22 mouse cellular contexts compared by ENCODE assay signal in genomic region chr11:108301036-108301435, GRCm38 (mm10). TPM values are rescaled to one million over a fixed set of nuclear protein-coding genes. Genes with fewer than 3 reads are reported as not detected.
DNase-seq lines count a peak whose midpoint lies in the region; ATAC-seq and TF ChIP-seq lines count a peak whose summit lies in the region.
"Had no signal": no experiment of that assay in that cellular context is flagged by ENCODE, and none has a peak within 500 bp of the region (broad histone marks: within the 10 kb centered on the region; RNA-seq: fewer than 3 reads in every experiment).

No protein-coding gene starts in this region.

- ATAC-seq in forebrain, embryonic 13.5 days = no peak
- no peak for ATAC-seq in midbrain, embryonic 11.5 days (ENCODE audit: low FRiP score)
- no peak for ATAC-seq in midbrain, embryonic 14.5 days (ENCODE audit: low FRiP score, low TSS enrichment)
- ATAC-seq: activated CD4-positive, CD25-positive, alpha-beta regulatory T cell, adult 4 months; forebrain, embryonic 15.5 days; intestine, postnatal 0 days had no signal

- intact Hi-C loops in heart, adult 2 months (cut with DNase I) = no loop called here
- intact Hi-C loops in left cerebral cortex, postnatal 4 days (cut with DNase I) = no loop called here

- peaks cover 35% of the 10 kb centered on the region for H3K4me1 ChIP-seq in forebrain, embryonic 10.5 days
- peaks cover 17% of the 10 kb centered on the region; the same call in 1 of the 2 replicates for H3K4me1 ChIP-seq in forebrain, embryonic 13.5 days
- peaks cover 6% of the 10 kb centered on the region for H3K4me1 ChIP-seq in heart, adult 2 months (ENCODE audit: control insufficient read depth, insufficient read depth, low read length)
- peaks cover 4% of the 10 kb centered on the region; the same call in 1 of the 2 replicates for H3K4me1 ChIP-seq in midbrain, embryonic 11.5 days (ENCODE audit: control insufficient read depth, insufficient read depth, low read length)
- peaks cover 25% of the 10 kb centered on the region for H3K4me1 ChIP-seq in midbrain, embryonic 14.5 days (ENCODE audit: control insufficient read depth, insufficient read depth, low read length)

- H3K9ac ChIP-seq in forebrain, embryonic 13.5 days = no peak overlapping the region
- no peak overlapping the region; the same call in 1 of the 2 replicates for H3K9ac ChIP-seq in heart, adult 2 months (ENCODE audit: low read depth, low read length)
- H3K9ac ChIP-seq in midbrain, embryonic 11.5 days (ENCODE audit: low read length) = no peak overlapping the region
- no peak overlapping the region for H3K9ac ChIP-seq in midbrain, embryonic 14.5 days (replicated peaks; ENCODE audit: low read length)
- H3K9ac ChIP-seq: forebrain, embryonic 15.5 days; heart, embryonic 13.5 days; hindbrain, embryonic 12.5 days; hindbrain, embryonic 15.5 days had no signal

- H3K27me3 ChIP-seq in forebrain, embryonic 10.5 days (ENCODE audit: poor library complexity, severe bottlenecking) = peaks cover 19% of the 10 kb centered on the region; the same call in 1 of the 2 replicates
- no peaks in the 10 kb centered on the region for H3K27me3 ChIP-seq in forebrain, embryonic 13.5 days
- H3K27me3 ChIP-seq in heart, adult 2 months (ENCODE audit: control insufficient read depth, insufficient read depth, low read length) = no peaks in the 10 kb centered on the region
- H3K27me3 ChIP-seq in midbrain, embryonic 11.5 days (ENCODE audit: control insufficient read depth, insufficient read depth, low read length) = no peaks in the 10 kb centered on the region
- no peaks in the 10 kb centered on the region for H3K27me3 ChIP-seq in midbrain, embryonic 14.5 days (ENCODE audit: control insufficient read depth, insufficient read depth, low read length)
- H3K27me3 ChIP-seq: forebrain, embryonic 15.5 days; heart, embryonic 13.5 days; hindbrain, embryonic 12.5 days; hindbrain, embryonic 15.5 days had no signal

- 83% methylated on average over 6 of the region's 6 CpGs for WGBS in forebrain, embryonic 10.5 days
- 78% methylated on average over 6 of the region's 6 CpGs for WGBS in forebrain, embryonic 13.5 days
- WGBS in heart, adult 2 months = 75% methylated on average over 6 of the region's 6 CpGs
- 75% methylated on average over 6 of the region's 6 CpGs for WGBS in midbrain, embryonic 11.5 days
- WGBS in midbrain, embryonic 14.5 days = 80% methylated on average over 6 of the region's 6 CpGs

- TF ChIP-seq EP300 in heart, adult 2 months (IDR thresholded peaks at IDR 0.05; ENCODE audit: insufficient read depth, low read depth, low read length) = no peak

- DNase-seq in forebrain, embryonic 10.5 days (ENCODE audit: extremely low spot score, low spot score) = no peak
- DNase-seq in heart, adult 9 months (ENCODE audit: low spot score in 2 of 2) = peak; percentile 15
- no peak for DNase-seq in heart, adult 2 months
- peak; percentile 21 for DNase-seq in midbrain, embryonic 11.5 days (ENCODE audit: low spot score, missing footprints)
- DNase-seq in midbrain, embryonic 14.5 days = no peak
- peak; percentile 80 for DNase-seq in gastrocnemius, postnatal 25 days
- DNase-seq in left cerebral cortex, postnatal 4 days = no peak
- DNase-seq: adrenal gland, adult 8-10 months; adrenal gland, postnatal 25 days had no signal

- H3K4me3 ChIP-seq in forebrain, embryonic 10.5 days = no peak overlapping the region
- H3K4me3 ChIP-seq in forebrain, embryonic 13.5 days = no peak overlapping the region
- no peak overlapping the region for H3K4me3 ChIP-seq in heart, adult 2 months
- H3K4me3 ChIP-seq in midbrain, embryonic 11.5 days (ENCODE audit: low read depth, low read length) = no peak overlapping the region
- H3K4me3 ChIP-seq in midbrain, embryonic 14.5 days (replicated peaks; ENCODE audit: low read depth, low read length) = no peak overlapping the region
- H3K4me3 ChIP-seq: forebrain, embryonic 15.5 days; heart, embryonic 10.5 days; heart, embryonic 13.5 days; hindbrain, embryonic 12.5 days; hindbrain, embryonic 15.5 days had no signal

- no peaks in the 10 kb centered on the region for H3K36me3 ChIP-seq in forebrain, embryonic 10.5 days (replicated peaks)
- H3K36me3 ChIP-seq in forebrain, embryonic 13.5 days (ENCODE audit: poor library complexity, severe bottlenecking) = no peaks in the 10 kb centered on the region
- no peaks in the 10 kb centered on the region for H3K36me3 ChIP-seq in heart, adult 2 months (ENCODE audit: control insufficient read depth, insufficient read depth, low read length)
- no peaks in the 10 kb centered on the region for H3K36me3 ChIP-seq in midbrain, embryonic 11.5 days (ENCODE audit: control insufficient read depth, insufficient read depth, low read length)
- H3K36me3 ChIP-seq in midbrain, embryonic 14.5 days (ENCODE audit: control insufficient read depth, insufficient read depth, low read length) = no peaks in the 10 kb centered on the region
- H3K36me3 ChIP-seq: forebrain, embryonic 15.5 days; heart, embryonic 10.5 days; heart, embryonic 13.5 days; hindbrain, embryonic 12.5 days; hindbrain, embryonic 15.5 days had no signal

- TF ChIP-seq CTCF in heart, adult 2 months (IDR thresholded peaks at IDR 0.05) = no peak

- no peak for TF ChIP-seq POLR2A in heart, adult 2 months (IDR thresholded peaks at IDR 0.05; ENCODE audit: insufficient read depth, low read depth, low read length)

- H3K4me2 ChIP-seq in forebrain, embryonic 13.5 days = no peak overlapping the region
- no peak overlapping the region for H3K4me2 ChIP-seq in midbrain, embryonic 11.5 days
- H3K4me2 ChIP-seq in midbrain, embryonic 14.5 days (ENCODE audit: low read length) = no peak overlapping the region
- H3K4me2 ChIP-seq: forebrain, embryonic 15.5 days; heart, embryonic 13.5 days; hindbrain, embryonic 12.5 days; hindbrain, embryonic 15.5 days had no signal

- 0 out of 2 replicates have a peak overlapping the region, but pooled peaks have one; percentile 30 for H3K27ac ChIP-seq in forebrain, embryonic 10.5 days
- no peak overlapping the region for H3K27ac ChIP-seq in forebrain, embryonic 13.5 days
- no peak overlapping the region for H3K27ac ChIP-seq in heart, adult 2 months
- H3K27ac ChIP-seq in midbrain, embryonic 11.5 days (ENCODE audit: low read depth, low read length) = no peak overlapping the region
- H3K27ac ChIP-seq in midbrain, embryonic 14.5 days (replicated peaks; ENCODE audit: low read depth, low read length) = no peak overlapping the region
- H3K27ac ChIP-seq: forebrain, embryonic 15.5 days; heart, embryonic 10.5 days; heart, embryonic 13.5 days; hindbrain, embryonic 12.5 days; hindbrain, embryonic 15.5 days had no signal

- no peaks in the 10 kb centered on the region for H3K79me2 ChIP-seq in heart, adult 2 months (replicated peaks; ENCODE audit: control insufficient read depth, insufficient read depth, low read length)

- no peaks in the 10 kb centered on the region for H3K9me3 ChIP-seq in forebrain, embryonic 10.5 days
- H3K9me3 ChIP-seq in forebrain, embryonic 13.5 days (replicated peaks) = no peaks in the 10 kb centered on the region
- no peaks in the 10 kb centered on the region for H3K9me3 ChIP-seq in midbrain, embryonic 11.5 days (ENCODE audit: control insufficient read depth, low read length)
- no peaks in the 10 kb centered on the region for H3K9me3 ChIP-seq in midbrain, embryonic 14.5 days (ENCODE audit: control insufficient read depth, low read length)
- H3K9me3 ChIP-seq: forebrain, embryonic 15.5 days; heart, embryonic 10.5 days; heart, embryonic 13.5 days; hindbrain, embryonic 12.5 days; hindbrain, embryonic 15.5 days had no signal

RNA-seq across cellular contexts. Expression of gene Apoh, which starts 42.1 kb away (rescaled TPM):
- not detected in 2 replicates for polyA plus RNA-seq in forebrain, embryonic 10.5 days (2016; fragmentation: Nextera tagmentation; extraction: Ambion mirVana)
- polyA plus RNA-seq in forebrain, embryonic 13.5 days (2015; fragmentation: Nextera tagmentation; extraction: Ambion mirVana) = 0.37 and 1.6 TPM in 2 replicates
- not detected for total RNA-seq in heart, adult 2 months (2021)
- 0.35 and 1.7 TPM in 2 replicates for polyA plus RNA-seq in heart, adult 2 months (2012; rRNA removed)
- polyA plus RNA-seq in midbrain, embryonic 11.5 days (2014; fragmentation: Nextera tagmentation; extraction: Ambion mirVana) = not detected in 2 replicates
- 0.47 and 0.55 TPM in 2 replicates for polyA plus RNA-seq in midbrain, embryonic 14.5 days (2014; fragmentation: Nextera tagmentation; extraction: Ambion mirVana)
- under 1 TPM; 0.84 to 0.96 TPM for total RNA-seq in gastrocnemius, postnatal 25 days (2021)
- not detected for total RNA-seq in left cerebral cortex, postnatal 4 days (2021)
- total RNA-seq: adrenal gland, postnatal 25 days; ES-E14; granulocyte monocyte progenitor cell, adult 5-6 weeks; hematopoietic stem cell, adult 5-6 weeks had no signal
- polyA plus RNA-seq: activated CD4-positive, CD25-positive, alpha-beta regulatory T cell, adult 4 months; forebrain, embryonic 11.5 days; forebrain, embryonic 15.5 days; intestine, embryonic 14.5 days had no signal

RNA-seq across cellular contexts. Expression of gene Prkca, which starts 42.7 kb away (rescaled TPM):
- 1.6 and 2.3 TPM in 2 replicates for polyA plus RNA-seq in forebrain, embryonic 10.5 days (2016; fragmentation: Nextera tagmentation; extraction: Ambion mirVana)
- polyA plus RNA-seq in forebrain, embryonic 13.5 days (2015; fragmentation: Nextera tagmentation; extraction: Ambion mirVana) = 3.9 and 4.2 TPM in 2 replicates
- 10 to 100 TPM; 32.2 to 33.4 TPM for total RNA-seq in heart, adult 2 months (2021)
- polyA plus RNA-seq in heart, adult 2 months (2012; rRNA removed) = 11.6 and 14.3 TPM in 2 replicates
- polyA plus RNA-seq in midbrain, embryonic 11.5 days (2014; fragmentation: Nextera tagmentation; extraction: Ambion mirVana) = 3.3 and 4.5 TPM in 2 replicates
- polyA plus RNA-seq in midbrain, embryonic 14.5 days (2014; fragmentation: Nextera tagmentation; extraction: Ambion mirVana) = 7.6 and 9.3 TPM in 2 replicates
- 10 to 100 TPM; 46.3 to 48.9 TPM for total RNA-seq in gastrocnemius, postnatal 25 days (2021)
- 10 to 100 TPM; 75.2 to 87.5 TPM for total RNA-seq in left cerebral cortex, postnatal 4 days (2021)

Comparison
In these comparisons a context has a peak if more than half of its experiments do, and no peak if none do; other contexts are left out.
1. DNase-seq: peak in heart, adult 9 months (2 of 2), midbrain, embryonic 11.5 days (single experiment) and gastrocnemius, postnatal 25 days (single experiment); none in forebrain, embryonic 10.5 days (single experiment), heart, adult 2 months (0 of 2), midbrain, embryonic 14.5 days (single experiment) and left cerebral cortex, postnatal 4 days (single experiment).